Mouse (Mus musculus): ENCODE measurements at regions not wholly inside any gene's neighbourhood (a gene's known extent, or its start where the extent isn't known, plus 50 kb on each side); places are given as distances from the start of the nearest gene placed in this dataset.

DNA sequence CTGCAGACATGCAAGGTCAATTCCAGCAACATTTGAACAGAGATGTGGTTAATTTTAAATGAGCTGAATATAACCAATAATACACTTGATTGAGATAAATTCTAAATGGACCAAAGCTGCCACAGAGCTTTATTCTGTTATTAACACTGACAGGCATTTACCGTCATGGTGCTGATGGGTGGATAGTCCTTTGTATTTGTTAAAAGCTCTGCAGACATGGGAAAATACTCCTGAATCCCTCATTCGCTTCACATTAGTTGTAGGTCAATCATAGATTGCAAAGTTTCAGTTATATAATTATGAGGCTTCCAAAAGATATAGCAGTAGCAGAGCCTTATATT, 410.0 kb upstream of the Agtr1b start:
- no peak for TF ChIP-seq PAX5 (IDR thresholded peaks at IDR 0.05; ENCODE audit: low read length)
- no peak for TF ChIP-seq CTCF (conservative IDR thresholded peaks at IDR 0.05 in 1 of 2, IDR thresholded peaks at IDR 0.05 in 1 of 2; ENCODE audit: low read depth in 2 of 2, low read length in 2 of 2)
- no peak for TF ChIP-seq EP300 (IDR thresholded peaks at IDR 0.05; ENCODE audit: low read length)
- no peak for TF ChIP-seq SIN3A (IDR thresholded peaks at IDR 0.05; ENCODE audit: low read length)
- TF ChIP-seq POLR2A (IDR thresholded peaks at IDR 0.05; ENCODE audit: low read depth, low read length), result no peak
- TF ChIP-seq JUND (conservative IDR thresholded peaks at IDR 0.05; ENCODE audit: low read depth, low read length), result no peak
- no peak for TF ChIP-seq MEF2A (IDR thresholded peaks at IDR 0.05; ENCODE audit: borderline replicate concordance, low read depth, low read length)
- no peak for TF ChIP-seq MYC (IDR thresholded peaks at IDR 0.05; ENCODE audit: low read depth, low read length)
- TF ChIP-seq POLR2AphosphoS2 (IDR thresholded peaks at IDR 0.05; ENCODE audit: low read depth, low read length), result no peak
- no peak for TF ChIP-seq RCOR1 (conservative IDR thresholded peaks at IDR 0.05; ENCODE audit: low read depth, low read length)
